Mouse (Mus musculus) intestine, embryonic 14.5 days (tissue): Measurements from ENCODE around the gene Calcoco1. TPM values are rescaled to one million over a fixed set of nuclear protein-coding genes. Genes with fewer than 3 reads are reported as not detected.

Experiments used
- ATAC-seq: fragments of 200-750 bp; cut with Nextera tagmentation; replicated peaks from 2 replicates; pipeline ENCODE4 v1.8.0; 2017; ENCODE audit warnings: low read depth, moderate number of reproducible peaks, moderate TSS enrichment, moderate library complexity; ENCODE audit not compliant: low FRiP score, low TSS enrichment
- DNase-seq: peaks from one replicate; pipeline ENCODE4 v3.0.0-alpha.2; 2018; ENCODE audit warnings: low spot score
- H3K27ac ChIP-seq: fragments of 300-500 bp; sonication (generic); 2 replicates; pipeline ENCODE4 v1.5.1; 2014; ENCODE audit warnings: low read depth, mild to moderate bottlenecking, control low read depth
- H3K27me3 ChIP-seq: fragments of 300-500 bp; sonication (generic); replicated peaks from 2 replicates; pipeline ENCODE4 v1.6.1; 2014; ENCODE audit warnings: low read length, control low read depth; ENCODE audit not compliant: control insufficient read depth, insufficient read depth
- H3K36me3 ChIP-seq: fragments of 300-500 bp; sonication (generic); 2 replicates; pipeline ENCODE4 v1.6.1; 2014; ENCODE audit warnings: low read length, control low read depth; ENCODE audit not compliant: control insufficient read depth, insufficient read depth
- H3K4me1 ChIP-seq: fragments of 300-500 bp; sonication (generic); replicated peaks from 2 replicates; pipeline ENCODE4 v1.6.1; 2014; ENCODE audit warnings: low read length, control low read depth, mixed read lengths; ENCODE audit not compliant: control insufficient read depth, insufficient read depth
- H3K4me2 ChIP-seq: fragments of 300-500 bp; sonication (generic); 2 replicates; pipeline ENCODE4 v1.6.1; 2014; ENCODE audit warnings: low read length
- H3K4me3 ChIP-seq: fragments of 300-500 bp; sonication (generic); 2 replicates; pipeline ENCODE4 v1.5.1; 2014; ENCODE audit warnings: low read depth, low read length, control low read depth, mixed read lengths
- H3K9ac ChIP-seq: fragments of 300-500 bp; sonication (generic); 2 replicates; pipeline ENCODE4 v1.6.1; 2014; ENCODE audit warnings: mild to moderate bottlenecking, low read length
- H3K9me3 ChIP-seq: fragments of 300-500 bp; sonication (generic); 2 replicates; pipeline ENCODE4 v1.6.1; 2016; ENCODE audit warnings: low read length, control low read depth; ENCODE audit not compliant: control insufficient read depth
- WGBS: fragments of 180-500 bp; shearing (Covaris S2); extraction: QIAGEN DNeasy Blood & Tissue Kit; methylation state at CpG from one replicate; pipeline ENCODE4 v1.1.7; 2014; 5-methylcytosine and 5-hydroxymethylcytosine counted together
- polyA plus RNA-seq: library from polyadenylated mRNA; unstranded; fragments of >200 nt; fragmentation: Nextera tagmentation; extraction: Ambion mirVana; gene quantifications from 2 replicates; pipeline ENCODE4 v1.2.1, GENCODE M21; 2014

Calcoco1 gene
- polyA plus RNA-seq, 1 experiment from 2014 or later: 30.6 TPM

GRCm38 (mm10) chr15:102733759-102734531, 12.0 kb upstream of the Calcoco1 start:
- H3K4me3 ChIP-seq: no peak overlapping the region
- ATAC-seq: no peak
- H3K9me3 ChIP-seq: no peaks in the 10 kb centered on the region
- H3K36me3 ChIP-seq: no peaks in the 10 kb centered on the region
- no peak overlapping the region for H3K27ac ChIP-seq
- DNase-seq: no peak
- H3K9ac ChIP-seq: no peak overlapping the region
- no peaks in the 10 kb centered on the region for H3K4me1 ChIP-seq
- no peak overlapping the region for H3K4me2 ChIP-seq
- H3K27me3 ChIP-seq: peaks cover 13% of the 10 kb centered on the region; the same call in 1 of the 2 replicates
- 80% methylated on average over 28 of the region's 28 CpGs for WGBS

DNA sequence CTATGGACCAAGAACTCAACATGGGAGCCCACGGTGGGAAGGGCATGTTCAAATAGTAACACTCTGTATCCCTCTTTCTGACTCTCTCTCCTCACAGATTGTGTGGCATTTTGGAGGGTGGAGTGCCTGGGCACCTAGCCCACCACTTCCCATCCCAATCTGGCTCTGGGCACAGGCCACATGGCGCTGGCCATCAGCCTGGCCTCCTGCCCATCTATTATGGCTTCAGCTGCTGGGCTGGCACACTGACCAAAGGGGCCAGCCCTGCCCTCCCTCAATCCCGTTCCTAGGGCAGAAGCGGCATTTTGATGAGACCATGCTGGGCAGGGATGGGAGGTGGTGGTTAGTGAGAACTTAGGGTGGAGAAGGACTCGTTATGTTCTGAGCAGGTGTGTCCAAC, 11.3 kb upstream of the Calcoco1 start:
- DNase-seq: no peak
- WGBS: 73% methylated on average over 5 of the region's 5 CpGs
- Histone ChIP-seq H3K4me3 (no peak overlapping the region), H3K36me3 (no peaks in the 10 kb centered on the region), H3K27ac (no peak overlapping the region), H3K4me1 (no peaks in the 10 kb centered on the region), H3K9ac (no peak overlapping the region), H3K9me3 (no peaks in the 10 kb centered on the region), H3K4me2 (no peak overlapping the region), H3K27me3 (peaks cover 13% of the 10 kb centered on the region; the same call in 1 of the 2 replicates)
- no peak for ATAC-seq

- no peaks in the 10 kb centered on the region for H3K4me1 ChIP-seq
- ATAC-seq: no peak
- H3K9ac ChIP-seq: no peak overlapping the region
- no peak overlapping the region for H3K4me3 ChIP-seq
- no peaks in the 10 kb centered on the region for H3K36me3 ChIP-seq
- peaks cover 13% of the 10 kb centered on the region; the same call in 1 of the 2 replicates for H3K27me3 ChIP-seq
- H3K9me3 ChIP-seq: no peaks in the 10 kb centered on the region
- WGBS: 94% methylated on average over 6 of the region's 6 CpGs
- H3K4me2 ChIP-seq: no peak overlapping the region
- H3K27ac ChIP-seq: no peak overlapping the region
- no peak for DNase-seq
These were observed 10.4 kb upstream of the Calcoco1 start for GRCm38 (mm10) chr15:102732406-102732805.

DNA sequence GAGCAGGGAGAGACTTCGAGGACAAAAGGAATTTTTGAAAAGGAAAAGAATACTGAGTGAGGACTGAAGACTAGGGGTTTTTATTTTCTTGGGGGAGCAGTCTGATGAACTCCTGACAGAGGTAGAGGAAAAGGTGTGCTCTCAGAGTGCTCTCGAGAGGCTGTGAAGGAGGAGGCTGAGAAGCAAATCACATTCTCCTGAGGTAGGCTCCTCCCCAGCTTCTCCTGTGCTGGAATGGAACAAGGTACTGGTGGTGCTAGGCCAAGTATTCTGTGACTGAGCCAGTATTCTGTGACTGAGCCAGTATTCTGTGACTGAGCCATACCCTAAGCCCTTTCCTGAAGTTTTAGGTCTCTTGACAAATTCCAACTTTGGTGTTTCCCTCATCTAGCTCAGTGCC, 6.0 kb upstream of the Calcoco1 start:
- no peak overlapping the region for H3K9ac ChIP-seq
- no peak overlapping the region for H3K27ac ChIP-seq
- H3K4me2 ChIP-seq: no peak overlapping the region
- no peaks in the 10 kb centered on the region; the same call in 1 of the 2 replicates for H3K4me1 ChIP-seq
- no peaks in the 10 kb centered on the region for H3K36me3 ChIP-seq
- H3K4me3 ChIP-seq: no peak overlapping the region
- ATAC-seq: no peak
- no peak for DNase-seq
- no peaks in the 10 kb centered on the region for H3K9me3 ChIP-seq
- 61% methylated on average over 2 of the region's 2 CpGs for WGBS
- H3K27me3 ChIP-seq: no peaks in the 10 kb centered on the region

GRCm38 (mm10) chr15:102723358-102724135, 1.6 kb upstream of the Calcoco1 start:
- peaks cover 4% of the 10 kb centered on the region; the same call in 1 of the 2 replicates for H3K4me1 ChIP-seq
- no peak overlapping the region for H3K4me3 ChIP-seq
- H3K9me3 ChIP-seq: no peaks in the 10 kb centered on the region
- no peak for DNase-seq
- H3K27me3 ChIP-seq: no peaks in the 10 kb centered on the region
- no peak for ATAC-seq
- H3K36me3 ChIP-seq: peaks cover 8% of the 10 kb centered on the region; the same call in 1 of the 2 replicates
- 61% methylated on average over 10 of the region's 10 CpGs for WGBS
- H3K4me2 ChIP-seq: no peak overlapping the region
- H3K27ac ChIP-seq: no peak overlapping the region
- no peak overlapping the region for H3K9ac ChIP-seq

DNA sequence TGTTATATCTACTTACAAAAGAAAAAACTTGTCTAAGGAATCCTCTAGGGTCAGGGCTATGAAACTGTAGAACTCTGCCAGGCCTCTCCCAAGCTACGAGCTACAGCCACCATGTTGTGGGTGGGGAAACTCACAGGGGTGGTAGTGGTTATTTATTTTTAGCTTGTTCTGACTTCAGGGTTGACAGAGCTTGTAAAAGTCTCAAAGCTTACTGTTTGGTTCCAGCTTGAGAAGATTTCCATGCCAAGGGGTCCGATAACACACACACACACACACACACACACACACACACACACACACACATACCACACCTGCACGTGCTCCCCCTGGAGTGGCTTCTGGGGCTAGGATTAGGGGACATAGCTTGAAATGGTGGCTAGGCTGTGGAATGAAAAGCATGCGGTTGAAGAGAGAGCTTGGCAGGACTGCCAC, 538 bp upstream of the Calcoco1 start:
- no peak overlapping the region for H3K9ac ChIP-seq
- H3K9me3 ChIP-seq: no peaks in the 10 kb centered on the region
- peak overlapping the region; percentile 62 for H3K4me3 ChIP-seq
- peak; percentile 57 for ATAC-seq
- peak overlapping the region; percentile 58 for H3K4me2 ChIP-seq
- H3K27me3 ChIP-seq: no peaks in the 10 kb centered on the region
- 47% methylated on average over 4 of the region's 4 CpGs for WGBS
- peaks cover 18% of the 10 kb centered on the region for H3K36me3 ChIP-seq
- H3K4me1 ChIP-seq: peaks cover 4% of the 10 kb centered on the region; the same call in 1 of the 2 replicates
- DNase-seq: no peak
- peak overlapping the region; percentile 23; the same call in 1 of the 2 replicates for H3K27ac ChIP-seq

GRCm38 (mm10) chr15:102721016-102721898, 721 bp downstream of the Calcoco1 start:
- Histone ChIP-seq H3K27ac (no peak overlapping the region), H3K4me1 (peaks cover 4% of the 10 kb centered on the region; the same call in 1 of the 2 replicates), H3K36me3 (peaks cover 22% of the 10 kb centered on the region), H3K9me3 (no peaks in the 10 kb centered on the region), H3K9ac (peak overlapping the region; percentile 52), H3K27me3 (no peaks in the 10 kb centered on the region), H3K4me2 (peak overlapping the region; percentile 58), H3K4me3 (peak overlapping the region; percentile 62)
- DNase-seq: no peak
- 17% methylated on average over 14 of the region's 14 CpGs for WGBS
- ATAC-seq: no peak

DNA sequence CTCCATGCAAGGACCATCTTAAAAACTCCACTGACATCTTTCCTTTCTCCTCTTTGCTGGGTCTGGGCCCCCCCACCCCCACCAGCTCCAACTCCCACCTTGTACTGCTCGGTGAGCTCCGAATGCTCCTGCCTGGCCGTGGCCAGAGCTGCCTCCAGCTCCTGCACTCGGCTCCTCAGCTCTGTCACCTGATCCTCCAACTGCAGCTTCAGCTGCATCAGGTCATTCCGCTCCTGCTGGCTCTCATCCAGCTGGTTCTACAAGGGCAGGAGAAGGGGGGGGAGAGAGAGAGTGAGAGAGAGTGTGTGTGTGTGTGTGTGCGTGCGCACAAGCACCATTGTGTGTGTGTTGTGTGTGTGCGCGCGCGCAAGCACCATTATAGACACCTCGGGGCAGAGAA, 5.8 kb downstream of the Calcoco1 start:
- H3K9ac ChIP-seq: no peak overlapping the region
- H3K4me3 ChIP-seq: no peak overlapping the region
- ATAC-seq (no peak), DNase-seq (no peak)
- no peak overlapping the region for H3K4me2 ChIP-seq
- 0 out of 2 replicates have a peak, but pooled peaks cover 3% of the 10 kb centered on the region for H3K4me1 ChIP-seq
- 56% methylated on average over 12 of the region's 12 CpGs for WGBS
- peaks cover 67% of the 10 kb centered on the region for H3K36me3 ChIP-seq
- no peaks in the 10 kb centered on the region for H3K9me3 ChIP-seq
- H3K27ac ChIP-seq: no peak overlapping the region
- H3K27me3 ChIP-seq: no peaks in the 10 kb centered on the region
